Mouse (Mus musculus): ENCODE data around the gene Phyhipl. TPM values are rescaled to one million over a fixed set of nuclear protein-coding genes. Genes with fewer than 3 reads are reported as not detected.

The Phyhipl gene
- polyA plus RNA-seq (2014; fragmentation: Nextera tagmentation; extraction: Ambion mirVana), result 4.5 and 5.1 TPM in 2 replicates

- 69% methylated on average over 7 of the region's 7 CpGs for WGBS
- Histone ChIP-seq H3K27ac (ENCODE audit: low read length) (no peak within 1 kb of the TSS), H3K4me1 (ENCODE audit: control insufficient read depth, insufficient read depth, low read length) (no peaks in the 10 kb centered on the region), H3K4me3 (ENCODE audit: low read depth, low read length) (no peak within 1 kb of the TSS), H3K36me3 (ENCODE audit: control insufficient read depth, insufficient read depth, low read length) (no peaks in the 10 kb centered on the region), H3K9ac (replicated peaks; ENCODE audit: low read depth, low read length) (no peak within 1 kb of the TSS), H3K27me3 (ENCODE audit: control insufficient read depth, insufficient read depth, low read length) (no peaks in the 10 kb centered on the region), H3K9me3 (ENCODE audit: control insufficient read depth, low read depth, low read length) (no peaks in the 10 kb centered on the region), H3K4me2 (replicated peaks; ENCODE audit: low read depth, low read length) (no peak within 1 kb of the TSS)
- ATAC-seq (ENCODE audit: insufficient number of reproducible peaks, insufficient read depth, low FRiP score, low read depth), result no peak
These were observed at the start of gene Phyhipl for GRCm38 (mm10) chr10:70655828-70656227. TSS of gene Phyhipl (minus strand) at chr10:70655965.

- no peaks in the 10 kb centered on the region for H3K4me1 ChIP-seq (ENCODE audit: control insufficient read depth, insufficient read depth, low read length)
- no peak for ATAC-seq (ENCODE audit: insufficient number of reproducible peaks, insufficient read depth, low FRiP score, low read depth)
- no peak overlapping the region for H3K4me3 ChIP-seq (ENCODE audit: low read depth, low read length)
- H3K4me2 ChIP-seq (replicated peaks; ENCODE audit: low read depth, low read length), result no peak overlapping the region
- no peak overlapping the region for H3K27ac ChIP-seq (ENCODE audit: low read length)
- no peaks in the 10 kb centered on the region for H3K36me3 ChIP-seq (ENCODE audit: control insufficient read depth, insufficient read depth, low read length)
- no peaks in the 10 kb centered on the region for H3K9me3 ChIP-seq (ENCODE audit: control insufficient read depth, low read depth, low read length)
- no peaks in the 10 kb centered on the region for H3K27me3 ChIP-seq (ENCODE audit: control insufficient read depth, insufficient read depth, low read length)
- no peak overlapping the region for H3K9ac ChIP-seq (replicated peaks; ENCODE audit: low read depth, low read length)
- 68% methylated on average over 6 of the region's 6 CpGs for WGBS
These were observed 47.4 kb upstream of the Phyhipl start for GRCm38 (mm10) chr10:70703211-70703610.

- H3K4me1 ChIP-seq (ENCODE audit: control insufficient read depth, insufficient read depth, low read length), result 0 out of 2 replicates have a peak, but pooled peaks cover 6% of the 10 kb centered on the region
- H3K27me3 ChIP-seq (ENCODE audit: control insufficient read depth, insufficient read depth, low read length), result no peaks in the 10 kb centered on the region
- no peak for ATAC-seq (ENCODE audit: insufficient number of reproducible peaks, insufficient read depth, low FRiP score, low read depth)
- WGBS, result 88% methylated on average over 7 of the region's 7 CpGs
- H3K9ac ChIP-seq (replicated peaks; ENCODE audit: low read depth, low read length), result no peak overlapping the region
- no peak overlapping the region for H3K27ac ChIP-seq (ENCODE audit: low read length)
- no peak overlapping the region for H3K4me3 ChIP-seq (ENCODE audit: low read depth, low read length)
- no peak overlapping the region for H3K4me2 ChIP-seq (replicated peaks; ENCODE audit: low read depth, low read length)
- H3K9me3 ChIP-seq (ENCODE audit: control insufficient read depth, low read depth, low read length), result no peaks in the 10 kb centered on the region
- no peaks in the 10 kb centered on the region for H3K36me3 ChIP-seq (ENCODE audit: control insufficient read depth, insufficient read depth, low read length)
These were observed 43.8 kb upstream of the Phyhipl start for GRCm38 (mm10) chr10:70699581-70699980.

- Histone ChIP-seq H3K4me3 (ENCODE audit: low read depth, low read length) (no peak overlapping the region), H3K4me1 (ENCODE audit: control insufficient read depth, insufficient read depth, low read length) (0 out of 2 replicates have a peak, but pooled peaks cover 6% of the 10 kb centered on the region), H3K9me3 (ENCODE audit: control insufficient read depth, low read depth, low read length) (no peaks in the 10 kb centered on the region), H3K27me3 (ENCODE audit: control insufficient read depth, insufficient read depth, low read length) (no peaks in the 10 kb centered on the region), H3K4me2 (replicated peaks; ENCODE audit: low read depth, low read length) (no peak overlapping the region), H3K27ac (ENCODE audit: low read length) (no peak overlapping the region), H3K9ac (replicated peaks; ENCODE audit: low read depth, low read length) (no peak overlapping the region), H3K36me3 (ENCODE audit: control insufficient read depth, insufficient read depth, low read length) (no peaks in the 10 kb centered on the region)
- no peak for ATAC-seq (ENCODE audit: insufficient number of reproducible peaks, insufficient read depth, low FRiP score, low read depth)
- WGBS, result 89% methylated on average over 3 of the region's 3 CpGs
These were observed 42.2 kb upstream of the Phyhipl start for GRCm38 (mm10) chr10:70698014-70698413.

GRCm38 (mm10) chr10:70696748-70697585 is 41.2 kb upstream of the Phyhipl start:
- peak overlapping the region; percentile 18; the same call in 1 of the 2 replicates for H3K4me2 ChIP-seq (replicated peaks; ENCODE audit: low read depth, low read length)
- H3K9ac ChIP-seq (replicated peaks; ENCODE audit: low read depth, low read length), result no peak overlapping the region
- no peaks in the 10 kb centered on the region for H3K36me3 ChIP-seq (ENCODE audit: control insufficient read depth, insufficient read depth, low read length)
- 0 out of 2 replicates have a peak, but pooled peaks cover 6% of the 10 kb centered on the region for H3K4me1 ChIP-seq (ENCODE audit: control insufficient read depth, insufficient read depth, low read length)
- H3K27ac ChIP-seq (ENCODE audit: low read length), result no peak overlapping the region
- H3K27me3 ChIP-seq (ENCODE audit: control insufficient read depth, insufficient read depth, low read length), result no peaks in the 10 kb centered on the region
- ATAC-seq (ENCODE audit: insufficient number of reproducible peaks, insufficient read depth, low FRiP score, low read depth), result no peak
- H3K9me3 ChIP-seq (ENCODE audit: control insufficient read depth, low read depth, low read length), result no peaks in the 10 kb centered on the region
- no peak overlapping the region for H3K4me3 ChIP-seq (ENCODE audit: low read depth, low read length)
- 49% methylated on average over 29 of the region's 29 CpGs for WGBS

- Histone ChIP-seq H3K9me3 (ENCODE audit: control insufficient read depth, low read depth, low read length) (no peaks in the 10 kb centered on the region), H3K27ac (ENCODE audit: low read length) (no peak overlapping the region), H3K4me3 (ENCODE audit: low read depth, low read length) (no peak overlapping the region), H3K27me3 (ENCODE audit: control insufficient read depth, insufficient read depth, low read length) (no peaks in the 10 kb centered on the region), H3K9ac (replicated peaks; ENCODE audit: low read depth, low read length) (no peak overlapping the region), H3K4me2 (replicated peaks; ENCODE audit: low read depth, low read length) (no peak overlapping the region), H3K36me3 (ENCODE audit: control insufficient read depth, insufficient read depth, low read length) (no peaks in the 10 kb centered on the region), H3K4me1 (ENCODE audit: control insufficient read depth, insufficient read depth, low read length) (peaks cover 7% of the 10 kb centered on the region; the same call in 1 of the 2 replicates)
- WGBS, result 75% methylated on average over 6 of the region's 6 CpGs
- no peak for ATAC-seq (ENCODE audit: insufficient number of reproducible peaks, insufficient read depth, low FRiP score, low read depth)
These were observed 33.6 kb upstream of the Phyhipl start for GRCm38 (mm10) chr10:70689346-70689745.

- ATAC-seq (ENCODE audit: insufficient number of reproducible peaks, insufficient read depth, low FRiP score, low read depth), result no peak
- no peak overlapping the region for H3K9ac ChIP-seq (replicated peaks; ENCODE audit: low read depth, low read length)
- H3K36me3 ChIP-seq (ENCODE audit: control insufficient read depth, insufficient read depth, low read length), result no peaks in the 10 kb centered on the region
- H3K9me3 ChIP-seq (ENCODE audit: control insufficient read depth, low read depth, low read length), result no peaks in the 10 kb centered on the region
- H3K4me3 ChIP-seq (ENCODE audit: low read depth, low read length), result no peak overlapping the region
- no peak overlapping the region for H3K27ac ChIP-seq (ENCODE audit: low read length)
- peaks cover 7% of the 10 kb centered on the region; the same call in 1 of the 2 replicates for H3K4me1 ChIP-seq (ENCODE audit: control insufficient read depth, insufficient read depth, low read length)
- H3K27me3 ChIP-seq (ENCODE audit: control insufficient read depth, insufficient read depth, low read length), result no peaks in the 10 kb centered on the region
- 41% methylated on average over 8 of the region's 8 CpGs for WGBS
- no peak overlapping the region for H3K4me2 ChIP-seq (replicated peaks; ENCODE audit: low read depth, low read length)
These were observed 33.1 kb upstream of the Phyhipl start for GRCm38 (mm10) chr10:70688881-70689280.

- no peak overlapping the region for H3K27ac ChIP-seq (ENCODE audit: low read length)
- H3K9ac ChIP-seq (replicated peaks; ENCODE audit: low read depth, low read length), result no peak overlapping the region
- no peak for ATAC-seq (ENCODE audit: insufficient number of reproducible peaks, insufficient read depth, low FRiP score, low read depth)
- H3K9me3 ChIP-seq (ENCODE audit: control insufficient read depth, low read depth, low read length), result no peaks in the 10 kb centered on the region
- no peak overlapping the region for H3K4me2 ChIP-seq (replicated peaks; ENCODE audit: low read depth, low read length)
- no peak overlapping the region for H3K4me3 ChIP-seq (ENCODE audit: low read depth, low read length)
- no peaks in the 10 kb centered on the region for H3K27me3 ChIP-seq (ENCODE audit: control insufficient read depth, insufficient read depth, low read length)
- H3K36me3 ChIP-seq (ENCODE audit: control insufficient read depth, insufficient read depth, low read length), result no peaks in the 10 kb centered on the region
- WGBS, result 71% methylated on average over 11 of the region's 11 CpGs
- peaks cover 7% of the 10 kb centered on the region; the same call in 1 of the 2 replicates for H3K4me1 ChIP-seq (ENCODE audit: control insufficient read depth, insufficient read depth, low read length)
These were observed 31.4 kb upstream of the Phyhipl start for GRCm38 (mm10) chr10:70686941-70687703.

All from stomach, embryonic 14.5 days (tissue).